Mouse (Mus musculus) thymus, adult 2 months (tissue): ENCODE data around the gene Myh7. TPM values are rescaled to one million over a fixed set of nuclear protein-coding genes. Genes with fewer than 3 reads are reported as not detected.

ENCODE experiments used
- DNase-seq: peaks from one replicate; pipeline ENCODE4 v3.0.0; 2021
- H3K27ac ChIP-seq: fragments of 200-500 bp; 2 replicates; pipeline ENCODE4 v1.5.1; 2012; ENCODE audit warnings: low read length, control low read depth; ENCODE audit not compliant: control insufficient read depth, insufficient read depth
- H3K27me3 ChIP-seq: fragments of 200-500 bp; 2 replicates; pipeline ENCODE4 v1.6.1; 2012; ENCODE audit warnings: mild to moderate bottlenecking, low read length, moderate library complexity, mixed read lengths; ENCODE audit not compliant: control insufficient read depth, insufficient read depth
- H3K36me3 ChIP-seq: fragments of 200-500 bp; 2 replicates; pipeline ENCODE4 v1.6.1; 2012; ENCODE audit warnings: mild to moderate bottlenecking, low read length, moderate library complexity; ENCODE audit not compliant: control insufficient read depth, insufficient read depth
- H3K4me1 ChIP-seq: fragments of 200-500 bp; replicated peaks from 2 replicates; pipeline ENCODE4 v1.6.1; 2012; ENCODE audit warnings: low read length; ENCODE audit not compliant: control insufficient read depth, insufficient read depth
- H3K4me3 ChIP-seq: fragments of 200-500 bp; 2 replicates; pipeline ENCODE4 v1.5.1; 2012; ENCODE audit warnings: mild to moderate bottlenecking, low read length, control low read depth, moderate library complexity; ENCODE audit not compliant: control insufficient read depth, insufficient read depth
- CTCF ChIP-seq: fragments of 200-500 bp; IDR thresholded peaks from 2 replicates; pipeline ENCODE4 v1.5.1; 2012; ENCODE audit warnings: mild to moderate bottlenecking, control low read depth, low read length, moderate library complexity, borderline replicate concordance; ENCODE audit not compliant: control insufficient read depth, poor library complexity, insufficient read depth; ENCODE audit errors: extremely low read depth
- POLR2A ChIP-seq: fragments of 200-500 bp; IDR thresholded peaks from 2 replicates; pipeline ENCODE4 v1.6.1; 2012; ENCODE audit warnings: mild to moderate bottlenecking, low read length, control low read depth, moderate library complexity; ENCODE audit not compliant: control insufficient read depth, poor library complexity, insufficient read depth; ENCODE audit errors: extremely low read depth
- WGBS: fragments of 180-500 bp; shearing (Covaris S2); methylation state at CpG from one replicate; pipeline ENCODE4 v1.1.7; 2018; 5-methylcytosine and 5-hydroxymethylcytosine counted together
- polyA plus RNA-seq: library from polyadenylated mRNA; depleted of rRNA; stranded (reverse); fragments of >200 nt; gene quantifications from 2 replicates; pipeline ENCODE4 v1.2.3, GENCODE M21; 2012

Gene Myh7
- polyA plus RNA-seq, 1 experiment: 0.96 TPM

DNA sequence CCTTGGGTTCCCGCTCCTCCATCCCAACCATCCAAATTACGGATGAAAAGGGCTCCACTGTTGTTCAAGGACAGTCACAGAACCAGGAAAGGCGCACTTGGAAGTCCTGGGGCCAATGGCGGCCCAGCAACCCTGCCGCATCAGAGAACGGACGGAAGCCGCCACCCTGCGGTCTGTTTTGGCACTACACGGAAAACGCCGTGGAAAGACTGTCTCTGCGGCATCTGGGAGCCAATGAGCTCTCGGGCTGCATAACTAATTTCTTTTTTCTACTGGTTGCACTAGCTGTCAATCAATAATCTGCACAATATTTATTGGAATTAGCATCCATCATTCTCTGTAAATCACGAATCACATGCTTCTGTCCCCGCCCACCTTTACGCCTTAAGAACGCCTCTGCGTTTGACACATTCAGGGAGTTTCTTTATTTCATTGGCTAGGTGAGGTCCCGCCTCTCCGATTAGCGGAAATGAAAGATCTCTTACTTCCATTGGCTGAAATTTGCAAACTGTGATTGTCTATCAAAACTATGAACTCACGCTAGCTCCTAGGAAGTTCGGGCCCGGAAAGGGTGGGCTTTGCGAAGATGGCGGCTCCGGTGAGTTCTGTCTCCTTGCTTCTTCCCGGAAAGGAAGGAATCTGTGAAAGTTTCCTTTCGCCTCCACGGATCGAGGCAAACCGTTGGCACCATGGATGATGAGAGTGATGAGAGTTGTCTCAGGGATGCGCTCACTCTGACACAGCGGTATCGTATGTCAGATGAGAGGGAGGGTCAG is 20.8 kb upstream of the Myh7 start, which contains the start of gene Ngdn:
TSS of gene Ngdn (plus strand) at position 464 of the 776 bp plus-strand sequence.
- under 1% methylated on average over 36 of the region's 36 CpGs for WGBS
- peak; percentile 82; the same call in 1 of the 2 replicates for TF ChIP-seq CTCF
- peak; percentile 79 for TF ChIP-seq POLR2A
- no peaks in the 10 kb centered on the region for H3K27me3 ChIP-seq

GRCm38 (mm10) chr14:55014591-55014990 is 20.2 kb upstream of the Myh7 start:
- peak overlapping the region; percentile 79 for H3K27ac ChIP-seq
- H3K4me1 ChIP-seq: peaks cover 5% of the 10 kb centered on the region
- peaks cover 10% of the 10 kb centered on the region; the same call in 1 of the 2 replicates for H3K36me3 ChIP-seq
- no peak for TF ChIP-seq POLR2A
- no peak for TF ChIP-seq CTCF
- WGBS: 2% methylated on average over 27 of the region's 27 CpGs
- H3K4me3 ChIP-seq: peak overlapping the region; percentile 96
- no peaks in the 10 kb centered on the region for H3K27me3 ChIP-seq
- DNase-seq: no peak

More for the DNA sequence above, 20.8 kb upstream of the Myh7 start, which contains the start of gene Ngdn:
- H3K4me3 ChIP-seq: peak within 1 kb of the TSS; percentile 96
- peaks cover 10% of the 10 kb centered on the region; the same call in 1 of the 2 replicates for H3K36me3 ChIP-seq
- DNase-seq: peak; percentile 99
- peaks cover 5% of the 10 kb centered on the region for H3K4me1 ChIP-seq
- H3K27ac ChIP-seq: peak within 1 kb of the TSS; percentile 79

GRCm38 (mm10) chr14:55011116-55011515 is 16.7 kb upstream of the Myh7 start:
- peak; percentile 13 for DNase-seq
- no peaks in the 10 kb centered on the region for H3K27me3 ChIP-seq
- no peak overlapping the region for H3K27ac ChIP-seq
- no peaks in the 10 kb centered on the region for H3K36me3 ChIP-seq
- no peak overlapping the region for H3K4me3 ChIP-seq
- H3K4me1 ChIP-seq: peaks cover 5% of the 10 kb centered on the region
- no peak for TF ChIP-seq POLR2A
- no peak for TF ChIP-seq CTCF
- 85% methylated on average over 4 of the region's 4 CpGs for WGBS

- TF ChIP-seq POLR2A: no peak
- no peak for TF ChIP-seq CTCF
- Histone ChIP-seq H3K4me3 (no peak overlapping the region), H3K27ac (no peak overlapping the region), H3K4me1 (no peaks in the 10 kb centered on the region), H3K36me3 (no peaks in the 10 kb centered on the region), H3K27me3 (no peaks in the 10 kb centered on the region)
- DNase-seq: no peak
- WGBS: 93% methylated on average over 8 of the region's 8 CpGs
Observed at GRCm38 (mm10) chr14:55008417-55008816, 14.0 kb upstream of the Myh7 start.

DNA sequence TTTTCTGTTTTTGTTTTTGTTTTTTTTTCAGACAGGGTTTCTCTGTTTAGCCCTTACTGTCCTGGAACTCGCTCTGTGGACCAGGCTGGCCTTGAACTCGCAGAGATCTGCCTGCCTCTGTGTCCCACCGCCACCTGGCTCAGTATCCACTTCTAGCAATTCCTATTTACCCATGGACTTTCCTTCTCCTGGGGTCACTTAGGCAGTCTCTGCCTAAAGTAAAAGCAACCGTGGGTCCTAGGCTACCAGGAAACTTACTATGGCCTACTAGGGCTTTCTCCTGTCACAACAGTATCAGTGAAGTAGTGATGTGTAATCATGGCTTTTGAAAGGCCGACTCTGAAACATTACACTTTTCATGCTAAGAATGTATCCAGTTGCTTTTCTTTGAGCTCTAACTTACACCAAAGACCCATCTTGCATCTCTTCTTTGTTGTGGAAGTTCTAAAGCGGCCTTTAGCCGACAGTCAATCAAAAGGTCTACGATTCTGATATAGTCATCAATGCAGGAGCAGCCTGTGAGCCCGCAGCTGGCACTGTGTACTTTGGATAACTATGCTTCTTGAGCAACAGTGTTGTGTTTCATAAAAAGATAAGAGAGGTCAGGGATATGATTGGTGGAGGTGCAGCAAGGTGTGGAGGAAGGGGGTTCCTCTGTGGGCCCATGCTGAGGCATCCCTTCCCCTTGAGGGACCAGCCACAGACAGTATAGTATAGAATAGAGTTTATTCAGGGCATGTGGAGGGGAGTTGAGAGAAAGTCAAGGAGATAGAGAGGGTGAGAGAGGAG is 12.9 kb upstream of the Myh7 start:
- no peak for DNase-seq
- Histone ChIP-seq H3K27me3 (no peaks in the 10 kb centered on the region), H3K27ac (no peak overlapping the region), H3K4me3 (no peak overlapping the region), H3K36me3 (no peaks in the 10 kb centered on the region), H3K4me1 (no peaks in the 10 kb centered on the region; the same call in 1 of the 2 replicates)
- 95% methylated on average over 9 of the region's 9 CpGs for WGBS
- TF ChIP-seq POLR2A (no peak), CTCF (no peak)

- 85% methylated on average over 3 of the region's 3 CpGs for WGBS
Observed at GRCm38 (mm10) chr14:55006541-55006940, 12.1 kb upstream of the Myh7 start.

More at GRCm38 (mm10) chr14:55006541-55006940, 12.1 kb upstream of the Myh7 start:
- no peaks in the 10 kb centered on the region for H3K27me3 ChIP-seq
- H3K27ac ChIP-seq: no peak overlapping the region
- no peaks in the 10 kb centered on the region; the same call in 1 of the 2 replicates for H3K4me1 ChIP-seq
- TF ChIP-seq POLR2A (no peak), CTCF (no peak)
- no peaks in the 10 kb centered on the region for H3K36me3 ChIP-seq
- DNase-seq: no peak
- no peak overlapping the region for H3K4me3 ChIP-seq
